Mouse (Mus musculus): ENCODE data around the gene Cdk6.
"Not testable (repeated sequence)": the region's sequence is repeated elsewhere in the genome, so short reads cannot be mapped to it uniquely, and the experiment has no call there.

The Cdk6 gene

DNA sequence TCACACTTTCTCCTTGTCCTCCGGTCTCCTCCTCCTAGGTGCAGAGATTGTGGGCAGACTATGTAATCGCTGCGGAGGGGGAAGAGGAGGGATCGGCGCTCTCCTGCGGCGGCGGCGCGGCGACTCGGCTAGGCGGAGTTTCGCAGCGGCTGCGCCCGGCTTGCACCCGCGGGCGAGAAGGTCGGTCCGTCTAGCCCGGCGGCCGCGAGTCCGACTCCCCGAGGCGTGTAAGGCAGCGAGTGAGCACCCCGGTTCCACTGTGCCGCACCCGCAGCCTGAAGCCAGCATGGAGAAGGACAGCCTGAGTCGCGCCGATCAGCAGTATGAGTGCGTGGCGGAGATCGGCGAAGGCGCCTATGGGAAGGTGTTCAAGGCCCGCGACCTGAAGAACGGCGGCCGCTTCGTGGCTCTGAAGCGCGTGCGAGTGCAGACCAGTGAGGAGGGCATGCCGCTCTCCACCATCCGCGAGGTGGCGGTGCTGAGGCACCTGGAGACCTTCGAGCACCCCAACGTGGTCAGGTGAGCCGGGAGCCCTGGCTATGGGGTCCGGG, 2.9 kb downstream of the Cdk6 start:
- DNase-seq (ENCODE audit: extremely low spot score) = peak; percentile 85

DNA sequence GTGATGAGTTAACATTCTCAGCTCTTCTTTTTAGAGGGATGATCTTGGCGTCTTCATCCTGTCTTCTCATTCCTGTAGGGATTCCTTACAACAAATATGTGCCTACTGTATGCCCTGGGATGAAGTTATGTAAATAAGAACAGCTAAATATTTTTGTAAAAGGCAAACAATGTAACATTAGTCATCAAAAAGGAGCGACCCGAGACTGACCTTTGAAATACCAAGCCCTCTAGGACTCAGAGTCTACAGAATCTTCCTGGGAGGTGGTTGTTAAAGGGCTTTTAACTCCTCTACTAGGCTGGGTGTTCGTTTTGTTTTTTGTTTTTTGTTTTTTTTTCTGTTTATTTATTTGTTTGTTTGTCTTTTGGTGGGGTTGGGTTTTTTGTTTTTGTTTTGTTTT, 4.3 kb downstream of the Cdk6 start:
- not testable (repeated sequence) for DNase-seq (ENCODE audit: extremely low spot score)

DNA sequence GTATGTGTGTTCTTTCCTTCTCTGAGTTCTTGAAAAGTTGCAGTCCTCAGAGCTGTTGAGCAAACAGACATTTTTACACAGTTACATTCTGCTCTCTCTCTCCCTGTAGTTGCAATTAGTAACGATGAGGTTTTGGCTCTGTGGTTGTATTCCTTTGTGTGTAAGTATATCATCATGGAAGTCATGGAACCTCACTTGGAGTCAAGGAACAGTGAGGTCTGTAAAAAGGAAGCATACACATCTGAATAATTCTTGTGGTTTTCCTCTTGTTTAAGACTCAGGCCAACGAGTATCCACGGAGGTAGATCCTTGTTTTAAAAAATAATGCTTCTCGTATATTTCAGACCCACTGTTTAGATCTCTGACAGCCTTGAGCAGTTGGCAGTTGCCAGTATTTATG, 8.1 kb downstream of the Cdk6 start:
- not testable (repeated sequence) for DNase-seq (ENCODE audit: extremely low spot score)

DNA sequence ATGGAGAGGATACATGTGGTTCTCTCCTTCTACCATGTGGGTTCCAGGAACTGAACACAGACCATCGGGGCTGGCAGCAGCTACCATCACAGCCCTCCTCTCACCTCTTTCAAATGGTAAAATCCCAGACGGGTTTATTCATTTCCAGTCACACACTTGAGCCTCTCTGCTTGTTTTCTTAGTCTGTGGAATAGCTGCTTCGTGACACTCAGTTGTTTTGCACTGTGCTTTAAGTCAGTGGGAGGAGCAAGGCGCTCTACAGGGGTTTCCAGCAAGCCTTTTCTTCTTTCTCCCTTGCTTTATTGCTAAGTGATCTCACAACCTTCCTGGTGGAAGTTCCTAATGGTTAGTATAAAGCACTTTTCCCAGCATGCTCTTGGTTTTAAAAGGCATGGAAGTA, 10.6 kb downstream of the Cdk6 start:
- DNase-seq (ENCODE audit: extremely low spot score) = not testable (repeated sequence)

DNA sequence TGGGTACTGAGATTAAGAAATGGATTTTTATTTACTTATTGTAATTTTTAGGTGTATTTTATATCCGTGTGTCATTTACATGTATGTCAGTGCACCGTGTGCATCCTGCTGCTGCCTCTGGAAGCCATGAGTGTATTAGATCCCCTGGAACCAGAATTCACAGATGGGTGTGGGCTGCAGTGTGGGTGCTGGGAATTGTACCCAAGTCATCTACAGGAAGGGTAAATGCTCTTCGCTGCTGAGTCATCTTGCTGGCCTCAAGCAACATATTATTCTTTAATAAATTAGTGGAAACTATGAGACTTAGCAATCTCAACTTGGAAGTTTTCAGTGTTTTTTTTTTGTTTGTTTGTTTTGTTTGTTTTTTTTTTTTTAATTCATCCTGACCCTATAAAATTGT, 11.0 kb downstream of the Cdk6 start:
- no peak for DNase-seq (ENCODE audit: extremely low spot score)

DNA sequence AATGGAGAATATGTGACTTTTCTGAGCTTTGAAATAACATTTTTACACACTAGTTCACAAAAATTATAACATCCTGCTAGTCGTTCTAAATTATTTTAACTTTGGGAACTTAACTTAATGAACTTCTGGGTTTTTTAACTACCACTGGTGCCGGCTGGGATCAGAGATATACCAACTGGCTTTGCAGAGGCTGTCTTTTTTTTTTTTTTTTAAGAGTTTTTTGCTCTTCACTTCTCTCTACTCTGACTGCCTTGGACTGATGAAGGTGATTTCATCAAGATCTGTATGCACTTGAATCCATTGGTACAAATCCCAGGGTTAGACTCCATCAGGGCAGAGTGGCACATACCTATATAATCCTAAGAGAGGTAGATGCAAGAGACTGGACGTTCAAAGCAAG, 11.5 kb downstream of the Cdk6 start:
- no peak for DNase-seq (ENCODE audit: extremely low spot score)

DNA sequence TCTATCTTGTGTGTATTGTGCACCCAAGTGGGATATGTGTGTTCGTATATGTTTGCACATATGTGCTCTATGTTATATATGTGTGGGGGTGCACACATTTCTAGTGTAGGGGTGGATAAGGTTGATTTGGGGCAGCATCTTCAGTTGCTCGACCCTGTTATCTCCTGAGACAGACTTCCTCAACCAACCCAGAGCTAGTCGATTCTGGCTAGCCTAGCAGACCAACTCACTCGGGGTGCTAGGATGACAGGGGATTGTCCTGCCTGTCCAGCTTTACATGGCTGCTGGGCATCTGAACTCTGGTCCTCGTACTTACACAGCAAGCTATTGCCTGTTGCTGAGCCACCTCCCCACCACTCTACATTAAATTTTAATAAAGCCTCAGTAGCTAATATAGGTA, 13.0 kb downstream of the Cdk6 start:
- no peak for DNase-seq (ENCODE audit: extremely low spot score)

DNA sequence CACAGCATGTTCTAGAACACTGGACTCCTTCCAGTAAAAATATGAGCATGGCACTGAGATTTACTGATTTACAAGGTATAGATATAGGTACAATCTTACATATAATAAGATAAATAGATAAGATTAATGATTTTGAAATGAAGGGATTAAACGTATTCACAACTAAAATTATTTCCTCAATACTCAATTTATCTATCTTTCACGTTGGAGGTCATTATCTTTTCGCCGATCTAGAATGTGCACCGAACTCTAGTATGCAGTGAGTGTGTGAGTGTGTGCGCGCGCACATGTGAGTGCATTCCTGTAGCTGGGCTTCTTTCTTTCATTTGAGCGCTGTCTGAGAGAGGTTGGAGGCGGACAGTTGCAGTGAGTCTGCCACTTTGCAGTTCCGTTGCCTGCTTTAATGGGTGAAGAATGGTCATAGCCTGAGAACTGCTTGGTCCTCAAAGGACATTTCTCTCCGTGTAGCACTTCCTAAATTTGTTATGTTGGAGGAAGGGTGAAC, 13.8 kb downstream of the Cdk6 start:
- DNase-seq (ENCODE audit: extremely low spot score) = no peak

DNA sequence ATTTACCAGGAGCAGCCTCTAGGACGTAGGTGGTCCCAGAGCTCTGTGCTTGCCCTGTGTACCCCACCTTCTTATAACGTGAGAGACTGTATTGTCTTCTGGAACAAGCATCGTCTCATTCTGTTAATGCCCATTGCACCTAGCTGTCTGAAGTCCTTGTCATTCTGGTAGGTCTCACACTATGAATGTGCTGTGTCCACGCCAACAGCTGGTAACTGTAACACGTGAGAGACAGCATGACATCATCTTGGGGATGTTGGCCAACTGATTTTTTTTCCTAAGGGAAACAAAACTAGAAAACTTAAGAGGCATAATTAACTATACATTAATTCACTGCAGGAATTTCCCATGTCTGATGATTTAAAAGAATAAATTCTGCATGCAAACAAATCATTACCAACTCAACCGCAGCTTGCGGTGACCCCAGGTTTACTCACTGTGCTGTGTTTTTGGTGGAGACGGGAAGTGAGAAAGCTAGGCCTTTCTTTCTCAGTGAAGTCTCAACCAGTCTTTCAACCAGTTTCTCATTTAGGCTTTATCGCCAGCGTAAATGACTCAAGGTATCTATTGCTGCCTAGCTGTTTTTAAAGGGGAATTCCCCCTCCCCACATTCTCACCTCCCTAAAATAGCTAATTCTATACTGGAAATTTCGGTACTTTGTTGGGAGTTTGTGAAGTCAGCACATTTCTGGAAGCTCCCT, 14.4 kb downstream of the Cdk6 start:
- no peak for DNase-seq (ENCODE audit: extremely low spot score)

DNA sequence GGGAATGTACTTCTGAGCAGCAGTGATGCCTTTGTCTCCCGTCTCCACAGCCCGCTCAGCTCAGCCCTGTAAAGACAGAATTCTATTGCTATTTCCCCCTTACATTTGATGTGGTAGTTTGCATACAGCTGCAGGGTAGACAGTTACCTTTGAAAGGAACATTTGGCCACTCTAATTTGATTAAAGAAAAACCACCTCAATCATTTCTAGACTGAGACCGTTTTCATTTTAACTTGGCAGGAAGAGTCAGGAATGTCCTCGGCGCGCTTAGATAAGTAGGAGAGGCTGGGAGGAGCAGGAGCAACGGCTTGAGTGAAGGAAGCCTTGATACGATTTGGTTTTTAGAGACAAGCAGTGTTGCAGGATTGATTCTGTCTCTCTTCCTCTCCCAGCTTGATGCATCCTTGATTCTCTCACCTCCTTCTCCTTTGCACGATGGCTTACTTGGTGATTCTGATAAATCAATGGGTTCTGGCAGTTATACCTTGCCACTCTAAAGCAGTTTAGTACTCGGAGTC, 15.0 kb downstream of the Cdk6 start:
- no peak for DNase-seq (ENCODE audit: extremely low spot score)

DNA sequence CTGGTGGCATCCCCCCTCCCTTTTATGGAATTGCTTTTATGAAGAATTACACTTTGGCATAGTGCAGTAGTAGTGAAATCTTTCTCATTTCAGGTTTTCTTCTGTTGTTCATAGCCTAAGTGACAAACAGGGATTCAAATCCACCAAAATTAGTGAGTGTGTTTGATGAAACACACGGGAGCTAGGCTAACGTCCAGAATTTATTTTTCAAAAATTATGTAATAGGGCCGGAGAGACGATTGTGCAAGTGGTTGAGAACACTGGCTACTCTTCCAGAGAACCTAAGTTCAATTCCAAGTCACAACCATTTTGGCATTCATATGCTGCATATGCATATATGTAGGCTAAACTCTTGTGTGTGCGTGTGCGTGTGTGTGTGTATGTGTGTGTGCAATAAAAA, 16.2 kb downstream of the Cdk6 start:
- no peak for DNase-seq (ENCODE audit: extremely low spot score)

DNA sequence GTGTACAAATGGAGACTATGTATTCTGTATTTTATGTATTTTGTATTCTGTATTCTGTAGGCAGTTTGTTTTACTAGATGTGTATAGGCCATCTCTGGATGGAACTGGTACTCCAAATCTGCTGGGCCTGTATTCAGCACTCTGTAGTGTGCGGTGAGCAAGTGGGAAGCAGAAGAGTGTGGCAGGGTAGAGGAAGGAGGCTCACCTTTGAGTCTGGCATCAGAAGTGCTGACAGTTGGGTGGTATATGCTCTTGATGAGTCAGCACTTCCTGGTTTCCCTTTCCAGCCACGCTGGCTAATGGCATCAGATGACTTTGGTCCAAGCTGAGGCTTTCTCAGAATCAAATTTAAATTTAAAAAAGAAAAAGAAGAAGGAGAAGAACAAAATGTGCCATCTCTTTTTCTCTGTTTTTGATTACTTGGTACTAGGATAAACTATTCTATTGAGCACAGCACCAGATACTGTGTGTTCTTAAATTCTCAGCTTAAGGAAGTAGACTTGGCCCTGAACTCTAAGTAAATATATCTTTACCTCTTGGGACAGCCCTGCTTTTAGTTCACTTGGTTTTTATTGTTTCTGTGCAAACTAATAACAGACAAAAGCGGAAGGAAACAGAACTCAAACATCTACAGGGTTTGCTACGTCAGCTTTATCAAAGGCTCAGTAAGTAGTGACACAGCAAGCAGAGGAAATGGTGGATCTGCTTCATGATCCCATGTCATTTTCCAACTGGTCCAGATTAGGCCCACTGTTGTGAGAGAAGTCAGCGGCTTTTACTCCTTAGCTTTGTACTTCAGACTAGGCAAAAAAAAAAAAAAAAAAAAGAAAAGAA, 17.6 kb downstream of the Cdk6 start:
- DNase-seq (ENCODE audit: extremely low spot score) = no peak

DNA sequence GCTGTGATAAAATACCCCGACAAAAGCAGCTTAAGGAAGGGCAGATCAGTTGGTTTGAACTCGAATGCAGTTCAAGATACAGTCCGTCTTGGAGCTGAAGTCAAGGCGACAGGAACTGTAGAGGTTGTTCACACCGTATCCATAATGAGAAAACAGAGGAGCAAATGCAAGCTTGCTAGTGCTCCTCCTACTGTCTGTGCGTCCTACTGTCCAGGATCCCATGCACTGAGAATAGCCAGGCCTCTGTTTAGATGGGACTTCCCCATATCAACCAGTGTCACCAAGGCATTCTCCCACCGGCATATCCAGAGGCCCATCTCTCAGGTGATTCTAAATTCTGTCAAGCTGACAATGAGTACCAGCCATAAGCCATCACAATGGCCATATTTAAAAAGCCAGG, 18.6 kb downstream of the Cdk6 start:
- no peak for DNase-seq (ENCODE audit: extremely low spot score)

DNA sequence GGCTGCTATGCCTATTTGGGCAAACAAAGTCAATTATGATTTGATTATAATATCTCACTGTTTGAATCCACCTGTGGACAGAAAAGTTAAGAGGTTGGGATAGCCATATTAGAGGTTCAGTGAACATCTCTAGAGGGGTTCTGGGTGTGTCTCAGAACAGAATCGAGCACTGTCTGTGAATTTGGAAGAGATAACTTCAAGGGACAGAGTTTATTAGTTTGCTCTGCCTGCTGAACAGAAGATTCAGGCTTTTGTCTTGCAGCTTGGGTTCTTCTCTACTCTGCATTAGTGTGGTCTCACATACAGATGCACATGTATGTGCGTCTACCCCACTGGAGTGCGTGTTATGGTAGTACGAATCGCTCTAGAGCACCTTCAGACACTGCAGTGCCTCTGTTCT, 20.0 kb downstream of the Cdk6 start:
- no peak for DNase-seq (ENCODE audit: extremely low spot score)

DNA sequence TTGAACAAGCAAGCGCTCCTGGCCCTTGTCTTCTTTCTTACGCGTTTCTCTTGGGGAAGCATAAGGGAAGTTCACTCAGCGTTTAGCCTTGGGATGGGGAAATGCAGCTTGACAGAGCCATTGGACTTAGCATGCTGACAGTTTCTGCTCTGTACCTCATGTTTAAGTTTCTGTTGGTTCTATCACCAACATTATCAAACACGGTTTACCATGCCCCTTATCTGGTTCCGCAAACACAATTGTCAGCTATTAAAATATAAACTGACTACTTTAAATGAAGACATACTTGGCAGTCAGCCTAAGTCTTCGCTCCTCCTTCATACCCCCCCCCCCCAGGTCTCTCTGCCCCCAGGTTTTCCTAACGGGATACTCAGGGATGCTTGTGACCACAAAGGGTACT, 20.8 kb downstream of the Cdk6 start:
- no peak for DNase-seq (ENCODE audit: extremely low spot score)

DNA sequence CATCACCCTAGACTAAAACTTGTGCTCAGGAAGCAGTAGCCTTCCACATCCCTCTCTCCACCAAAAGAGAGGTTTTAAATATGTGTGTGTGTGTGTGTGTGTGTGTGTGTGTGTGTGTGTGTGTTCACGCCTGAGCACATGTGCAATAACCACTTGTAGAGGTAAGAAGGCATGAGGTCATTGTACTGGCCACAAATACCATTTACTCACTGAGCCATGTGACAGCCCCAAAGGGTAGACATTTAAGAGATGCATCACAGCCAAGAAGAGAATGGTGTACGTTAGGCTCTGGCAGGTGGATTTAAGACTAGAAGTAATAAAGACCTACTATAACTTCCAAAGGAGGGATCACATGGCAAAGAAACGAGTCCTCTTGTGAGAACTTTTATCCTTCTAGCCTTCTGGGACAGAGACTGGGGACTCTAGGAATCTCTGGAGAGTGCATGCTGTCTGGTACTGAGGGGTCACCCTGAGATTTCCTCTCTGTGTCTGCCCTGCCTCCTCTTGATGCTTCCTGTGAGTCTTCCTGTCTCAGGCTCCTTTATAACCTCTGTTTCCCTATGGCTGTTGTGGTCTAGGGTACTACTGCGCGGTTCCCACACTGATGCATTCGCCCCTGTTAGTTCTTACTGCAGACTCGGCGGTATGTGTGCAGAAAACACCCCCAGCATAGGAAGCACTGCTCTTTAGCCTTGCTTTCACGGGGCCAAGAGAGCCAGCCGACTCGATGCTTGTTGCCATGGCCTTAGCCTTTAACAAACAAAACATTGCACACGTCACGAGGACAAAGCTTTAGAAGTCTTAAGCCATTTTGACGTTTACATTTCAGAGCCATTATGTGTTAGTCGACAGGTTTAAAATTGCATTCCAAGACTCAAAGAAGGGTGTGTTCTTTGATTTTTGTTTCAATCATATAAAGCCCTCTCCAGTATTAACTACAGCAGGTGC, 22.0 kb downstream of the Cdk6 start:
- no peak for DNase-seq (ENCODE audit: extremely low spot score)

DNA sequence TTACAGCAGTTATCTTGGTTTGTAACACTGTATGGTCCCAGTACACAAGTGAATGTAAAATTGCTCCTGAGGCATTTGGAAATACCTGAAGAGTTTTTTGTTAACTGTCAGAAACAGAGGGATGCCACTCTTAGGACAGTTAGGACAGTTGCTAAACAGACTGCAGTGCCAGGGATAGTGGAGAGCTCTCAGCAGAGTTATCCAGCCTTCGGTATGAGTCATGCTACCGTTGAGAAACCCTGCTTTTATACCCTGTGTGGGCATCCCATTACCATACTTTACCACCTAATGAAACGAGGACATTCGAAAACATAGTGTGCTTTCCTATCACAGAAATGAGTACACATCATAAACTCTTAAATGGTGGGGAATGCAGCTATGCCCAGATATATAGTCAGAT, 25.8 kb downstream of the Cdk6 start:
- no peak for DNase-seq (ENCODE audit: extremely low spot score)

DNA sequence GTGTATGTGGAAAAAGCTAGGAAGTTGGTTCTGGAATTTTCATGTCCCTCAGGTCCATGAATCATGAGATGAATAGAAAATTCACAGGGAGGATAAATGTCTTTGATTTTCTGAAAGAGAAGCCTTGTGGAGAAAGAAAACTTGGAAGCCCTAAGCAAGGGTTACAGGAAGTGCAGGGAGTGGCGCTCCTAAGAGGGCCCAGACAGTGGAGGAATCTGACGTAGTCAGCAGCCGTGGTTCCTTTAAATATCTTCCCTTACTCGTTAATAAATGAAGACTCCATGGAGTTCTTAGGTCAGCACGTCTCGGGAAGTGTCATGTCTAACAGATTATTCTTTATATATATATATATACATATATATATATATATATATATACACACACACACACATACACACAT, 28.0 kb downstream of the Cdk6 start:
- DNase-seq (ENCODE audit: extremely low spot score) = no peak

DNA sequence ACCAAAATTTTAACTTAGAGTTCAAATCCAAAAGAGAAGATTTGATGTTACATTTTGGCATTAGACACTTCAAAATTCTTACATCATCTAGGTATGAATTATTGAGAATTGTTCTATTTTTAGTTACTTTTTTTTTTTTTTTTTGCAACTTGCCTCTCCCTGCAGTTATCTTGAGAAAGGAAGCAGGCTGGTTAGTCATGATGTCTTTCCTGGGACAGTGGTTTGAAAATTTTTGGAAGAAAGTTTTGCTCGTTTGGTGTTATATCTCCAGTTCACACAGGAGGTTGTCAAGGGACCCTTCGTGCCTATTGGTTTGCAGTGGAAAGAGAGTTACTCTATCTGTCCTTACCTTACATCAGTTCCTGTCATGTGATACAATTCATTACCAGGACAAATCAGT, 29.9 kb downstream of the Cdk6 start:
- no peak for DNase-seq (ENCODE audit: extremely low spot score)

DNA sequence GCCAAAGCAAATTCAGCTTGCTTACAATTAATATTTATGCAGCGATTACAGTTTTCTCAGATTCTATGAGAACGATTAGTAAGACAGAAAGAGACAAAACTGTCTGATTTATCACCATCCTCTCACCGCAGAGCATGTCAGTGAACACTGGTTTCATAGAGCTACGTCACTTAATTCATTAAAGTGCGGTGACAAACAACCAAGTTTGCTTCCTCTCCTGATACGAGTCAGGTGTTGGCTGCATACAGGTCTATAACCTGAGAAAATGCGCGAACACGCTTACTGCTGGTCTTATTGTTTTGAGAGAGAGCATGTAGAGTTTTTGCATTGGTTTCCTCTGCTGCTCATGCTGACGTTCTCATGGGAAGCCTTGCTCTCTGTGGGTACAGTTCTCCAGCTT, 31.9 kb downstream of the Cdk6 start:
- no peak for DNase-seq (ENCODE audit: extremely low spot score)

DNA sequence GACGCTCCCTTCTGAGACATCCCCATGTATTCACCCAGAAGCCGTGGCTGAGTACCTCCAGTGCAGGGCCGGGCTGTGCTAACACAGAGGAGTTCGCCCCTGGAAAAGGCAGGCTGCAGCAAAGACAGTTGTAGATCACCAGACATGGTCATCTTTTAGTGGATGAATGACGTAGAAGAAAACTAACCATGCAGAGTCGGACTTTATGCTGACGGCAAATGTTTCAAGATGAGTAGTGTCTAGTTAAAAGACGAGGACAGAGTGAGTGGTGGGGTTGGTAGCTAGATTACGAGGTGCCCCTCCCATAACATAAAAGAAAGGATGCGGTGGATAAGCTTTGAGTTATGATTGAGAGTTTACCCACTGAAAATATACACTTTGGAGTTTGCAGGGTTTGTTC, 33.5 kb downstream of the Cdk6 start:
- no peak for DNase-seq (ENCODE audit: extremely low spot score)

DNA sequence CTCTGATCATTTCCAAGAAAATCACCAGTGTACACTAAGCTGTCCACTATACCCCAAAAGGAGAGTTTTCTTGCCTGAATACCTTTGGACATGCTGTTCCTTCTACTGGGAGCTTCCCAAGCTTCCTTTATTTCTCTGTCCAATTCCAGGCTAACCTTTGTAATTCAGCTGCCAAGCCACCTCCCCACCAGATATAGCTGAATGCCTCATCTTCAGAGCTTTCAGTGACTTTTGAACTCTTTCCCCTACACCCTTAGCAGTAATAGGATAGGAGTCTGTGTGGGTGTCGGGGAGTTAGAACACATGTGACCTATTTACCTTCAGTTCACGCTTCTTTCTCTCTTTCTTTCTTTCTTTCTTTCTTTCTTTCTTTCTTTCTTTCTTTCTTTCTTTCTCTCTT, 34.9 kb downstream of the Cdk6 start:
- DNase-seq (ENCODE audit: extremely low spot score) = no peak
